Mouse (Mus musculus): ENCODE measurements around the gene Hist1h2bq.
"Not testable (repeated sequence)": the region's sequence is repeated elsewhere in the genome, so short reads cannot be mapped to it uniquely, and the experiment has no call there.

Hist1h2bq gene

GRCm38 (mm10) chr13:21795584-21795983 lies 14.4 kb downstream of the Hist1h2bq start:
- in situ Hi-C loops (cut with MboI; ENCODE audit: low pct_unique_long_range_greater_than_20kb in 1 of 2, low sequenced_read_pairs in 2 of 2, unreplicated experiment in 1 of 2): no loop called here

- in situ Hi-C loops (cut with MboI; ENCODE audit: low pct_unique_long_range_greater_than_20kb in 1 of 2, low sequenced_read_pairs in 2 of 2, unreplicated experiment in 1 of 2): no loop called here
Observed at GRCm38 (mm10) chr13:21790601-21791283, 19.3 kb downstream of the Hist1h2bq start.

DNA sequence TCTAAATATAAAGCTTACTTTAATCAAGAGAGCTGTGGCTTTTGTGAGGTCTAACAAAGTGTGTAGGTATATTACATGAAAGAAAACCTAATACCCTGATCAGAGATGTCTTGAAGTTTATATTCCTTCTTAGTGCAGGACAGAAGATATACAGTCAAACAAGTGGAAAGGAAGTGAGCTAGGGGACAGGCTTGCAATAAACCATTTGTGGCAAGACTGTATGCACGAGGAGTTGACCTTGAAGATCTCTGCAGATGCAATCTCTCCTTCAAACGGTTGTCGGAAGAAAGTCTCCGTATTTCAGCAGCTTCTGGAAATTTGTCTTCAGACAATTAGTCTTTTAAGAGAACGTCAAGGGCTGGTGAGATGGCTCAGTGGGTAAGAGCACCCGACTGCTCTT lies 20.1 kb downstream of the Hist1h2bq start:
- in situ Hi-C loops (cut with MboI; ENCODE audit: low pct_unique_long_range_greater_than_20kb in 1 of 2, low sequenced_read_pairs in 2 of 2, unreplicated experiment in 1 of 2): no loop called here

DNA sequence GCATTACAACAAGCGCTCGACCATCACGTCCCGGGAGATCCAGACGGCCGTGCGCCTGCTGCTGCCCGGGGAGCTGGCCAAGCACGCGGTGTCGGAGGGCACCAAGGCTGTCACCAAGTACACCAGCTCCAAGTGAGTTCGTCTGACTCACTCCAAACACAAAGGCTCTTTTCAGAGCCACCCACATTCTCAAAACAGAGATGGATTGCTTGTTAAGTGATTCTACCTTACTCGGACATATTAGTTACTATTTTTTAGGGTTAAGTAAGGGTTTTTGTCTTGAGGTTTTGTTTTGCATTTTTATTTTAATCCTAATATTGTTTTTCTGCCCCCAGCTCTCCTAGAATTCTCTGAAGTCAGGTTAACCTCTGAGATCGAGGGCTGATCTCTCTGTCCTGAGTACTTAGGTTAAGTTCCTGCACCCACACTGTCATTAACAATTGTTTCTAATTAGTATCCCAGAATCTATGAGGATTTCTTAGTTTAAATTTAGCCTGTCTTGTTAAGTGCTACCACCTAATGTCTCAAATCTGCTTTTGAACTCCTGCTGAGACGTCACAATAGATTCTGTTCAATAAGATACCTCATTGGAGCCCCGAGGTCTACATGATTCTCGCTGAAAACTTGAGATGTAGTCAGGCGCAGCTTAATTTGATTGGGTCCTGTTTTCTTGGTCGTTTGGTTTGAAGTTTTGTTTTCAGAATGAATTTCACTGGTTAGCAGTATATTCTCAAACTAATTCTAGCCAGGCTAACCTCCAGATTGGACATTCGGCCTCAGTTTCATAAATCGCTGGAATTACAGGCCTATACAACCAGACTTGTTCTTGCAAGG lies 22.0 kb downstream of the Hist1h2bq start:
- in situ Hi-C loops (cut with MboI; ENCODE audit: low pct_unique_long_range_greater_than_20kb in 1 of 2, low sequenced_read_pairs in 2 of 2, unreplicated experiment in 1 of 2): no loop called here

DNA sequence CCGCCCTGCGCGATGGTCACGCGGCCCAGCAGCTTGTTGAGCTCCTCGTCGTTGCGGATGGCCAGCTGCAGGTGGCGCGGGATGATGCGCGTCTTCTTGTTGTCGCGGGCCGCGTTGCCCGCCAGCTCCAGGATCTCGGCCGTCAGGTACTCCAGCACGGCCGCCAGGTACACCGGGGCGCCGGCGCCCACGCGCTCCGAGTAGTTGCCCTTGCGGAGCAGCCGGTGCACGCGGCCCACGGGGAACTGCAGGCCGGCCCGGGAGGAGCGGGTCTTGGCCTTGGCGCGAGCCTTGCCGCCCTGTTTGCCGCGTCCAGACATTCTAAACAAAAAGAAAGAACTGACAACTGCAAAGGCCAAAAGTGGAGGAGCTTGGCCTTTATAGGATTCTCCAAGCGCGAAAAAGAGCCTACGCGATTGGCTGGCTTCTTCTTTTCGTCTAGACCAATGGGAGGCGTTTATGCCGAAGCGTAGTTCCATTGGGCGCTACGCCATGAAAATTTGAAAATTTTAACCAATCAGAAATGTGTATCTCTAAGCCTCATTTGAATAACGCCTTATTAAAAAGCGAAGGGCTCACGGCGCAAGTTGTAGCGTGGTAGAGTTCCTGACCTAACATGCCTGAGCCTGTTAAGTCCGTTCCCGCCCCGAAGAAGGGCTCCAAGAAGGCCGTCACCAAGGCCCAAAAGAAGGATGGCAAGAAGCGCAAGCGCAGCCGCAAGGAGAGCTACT lies 22.9 kb downstream of the Hist1h2bq start, which contains the start of the genes Hist1h2an and Hist1h2bp:
Gene Hist1h2an, minus strand, starts transcription at position 320 of the 731 bp plus-strand sequence.
Gene Hist1h2bp, plus strand, starts transcription at position 563 of the 731 bp plus-strand sequence.
- in situ Hi-C loops (cut with MboI; ENCODE audit: low pct_unique_long_range_greater_than_20kb in 1 of 2, low sequenced_read_pairs in 2 of 2, unreplicated experiment in 1 of 2): not testable (repeated sequence)

- in situ Hi-C loops (cut with MboI; ENCODE audit: low pct_unique_long_range_greater_than_20kb in 1 of 2, low sequenced_read_pairs in 2 of 2, unreplicated experiment in 1 of 2): no loop called here
Observed at GRCm38 (mm10) chr13:21786189-21786898, 23.7 kb downstream of the Hist1h2bq start.

DNA sequence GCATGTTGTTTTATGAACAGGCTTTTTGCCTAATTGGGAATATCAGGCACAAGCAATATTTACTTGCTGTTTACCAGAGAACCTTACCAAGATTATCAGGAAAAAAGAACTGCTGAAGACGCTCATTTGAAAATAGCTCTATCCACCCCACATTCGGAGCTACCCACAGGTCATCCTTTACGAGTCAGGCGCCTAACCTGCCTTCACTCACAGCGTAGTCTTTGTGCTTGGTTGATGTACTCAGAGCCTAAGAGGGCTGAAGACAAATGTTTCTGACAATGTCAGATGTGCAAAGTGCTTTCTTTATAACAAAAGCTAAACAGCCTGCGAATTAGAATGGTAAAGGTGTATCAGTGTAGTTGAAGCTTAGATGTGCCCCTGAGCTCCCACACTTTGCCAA lies 25.7 kb downstream of the Hist1h2bq start:
- in situ Hi-C loops (cut with MboI; ENCODE audit: low pct_unique_long_range_greater_than_20kb in 1 of 2, low sequenced_read_pairs in 2 of 2, unreplicated experiment in 1 of 2): no loop called here

- in situ Hi-C loops (cut with MboI; ENCODE audit: low pct_unique_long_range_greater_than_20kb in 1 of 2, low sequenced_read_pairs in 2 of 2, unreplicated experiment in 1 of 2): no loop called here
Observed at GRCm38 (mm10) chr13:21783734-21784161, 26.2 kb downstream of the Hist1h2bq start.

- in situ Hi-C loops (cut with MboI; ENCODE audit: low pct_unique_long_range_greater_than_20kb in 1 of 2, low sequenced_read_pairs in 2 of 2, unreplicated experiment in 1 of 2): no loop called here
Observed at GRCm38 (mm10) chr13:21783255-21783617, 26.8 kb downstream of the Hist1h2bq start, which contains the start of gene Hist1h3i. TSS of gene Hist1h3i (minus strand) at chr13:21783370.

DNA sequence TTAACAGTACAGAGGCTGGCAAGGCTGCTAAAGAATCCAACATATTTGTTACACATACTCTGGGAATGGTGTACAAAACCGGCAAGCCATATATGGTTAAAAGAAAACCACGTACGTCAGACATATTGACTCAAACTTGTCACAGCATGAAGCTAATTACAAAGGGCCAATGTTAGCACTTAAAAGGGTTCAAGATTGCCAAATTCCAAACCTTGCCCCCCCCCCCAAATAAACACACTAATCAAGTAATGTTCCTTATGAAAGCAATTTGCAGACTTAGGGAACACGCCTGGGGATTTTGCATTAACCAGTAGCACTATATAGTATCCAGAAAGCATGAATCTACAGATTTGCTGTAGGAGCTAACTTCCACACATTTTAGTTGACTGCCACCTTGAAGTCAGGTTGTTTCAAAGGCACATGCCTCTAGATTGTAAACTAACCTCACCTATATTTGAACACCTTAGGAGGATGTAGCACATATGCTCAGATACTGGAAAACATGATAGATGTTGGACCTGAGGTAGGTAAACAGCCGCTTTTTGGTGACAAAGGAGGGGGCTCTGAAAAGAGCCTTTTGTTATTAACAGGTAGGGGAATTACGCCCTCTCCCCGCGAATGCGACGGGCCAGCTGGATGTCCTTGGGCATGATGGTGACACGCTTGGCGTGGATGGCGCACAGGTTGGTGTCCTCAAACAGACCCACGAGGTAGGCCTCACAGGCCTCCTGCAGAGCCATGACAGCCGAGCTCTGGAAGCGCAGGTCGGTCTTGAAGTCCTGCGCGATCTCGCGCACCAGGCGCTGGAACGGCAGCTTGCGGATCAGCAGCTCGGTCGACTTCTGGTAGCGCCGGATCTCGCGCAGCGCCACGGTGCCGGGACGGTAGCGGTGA lies 27.4 kb downstream of the Hist1h2bq start:
- in situ Hi-C loops (cut with MboI; ENCODE audit: low pct_unique_long_range_greater_than_20kb in 1 of 2, low sequenced_read_pairs in 2 of 2, unreplicated experiment in 1 of 2): not testable (repeated sequence)

- in situ Hi-C loops (cut with MboI; ENCODE audit: low pct_unique_long_range_greater_than_20kb in 1 of 2, low sequenced_read_pairs in 2 of 2, unreplicated experiment in 1 of 2): no loop called here
Observed at GRCm38 (mm10) chr13:21781639-21782038, 28.4 kb downstream of the Hist1h2bq start.

GRCm38 (mm10) chr13:21781021-21781555 lies 28.9 kb downstream of the Hist1h2bq start:
- in situ Hi-C loops (cut with MboI; ENCODE audit: low pct_unique_long_range_greater_than_20kb in 1 of 2, low sequenced_read_pairs in 2 of 2, unreplicated experiment in 1 of 2): no loop called here

DNA sequence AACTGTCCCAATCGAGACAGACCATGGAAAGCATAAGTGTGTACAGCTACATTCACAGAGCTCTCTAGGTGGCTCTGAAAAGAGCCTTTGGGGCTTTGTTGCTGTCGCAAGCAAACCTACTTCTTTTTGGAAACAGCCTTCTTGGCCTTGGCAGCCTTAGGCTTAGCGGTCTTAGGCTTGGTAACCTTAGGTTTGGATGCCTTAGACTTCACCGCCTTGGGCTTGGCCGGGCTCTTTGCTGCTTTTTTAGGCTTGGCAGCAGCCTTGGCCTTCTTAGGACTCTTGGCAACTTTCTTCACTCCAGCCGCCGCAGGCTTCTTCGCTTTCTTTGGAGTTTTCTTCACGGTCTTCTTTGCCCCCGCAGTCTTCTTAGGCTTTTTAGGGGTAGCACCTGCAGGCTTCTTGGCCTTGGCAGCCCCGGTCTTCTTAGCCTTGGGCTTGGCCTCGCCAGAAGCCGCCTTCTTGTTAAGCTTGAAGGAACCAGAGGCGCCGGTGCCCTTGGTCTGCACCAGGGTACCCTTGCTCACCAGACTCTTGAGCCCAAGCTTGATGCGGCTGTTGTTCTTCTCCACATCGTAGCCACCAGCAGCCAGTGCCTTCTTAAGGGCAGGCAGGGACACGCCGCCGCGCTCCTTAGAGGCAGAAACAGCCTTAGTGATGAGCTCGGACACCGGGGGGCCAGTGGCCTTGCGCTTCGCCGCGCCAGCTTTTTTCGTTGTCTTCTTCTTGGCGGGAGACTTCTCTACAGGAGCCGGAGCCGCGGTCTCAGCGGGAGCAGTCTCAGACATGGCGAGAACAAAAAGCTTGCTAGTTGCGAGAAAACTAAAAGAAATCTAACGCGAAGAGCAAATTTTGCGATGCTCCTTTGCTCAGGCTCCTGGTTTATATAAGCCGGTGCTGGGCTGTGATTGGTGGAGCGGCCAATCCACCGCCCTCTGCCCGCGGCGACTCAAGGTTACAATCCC lies 29.9 kb downstream of the Hist1h2bq start, which contains the start of gene Hist1h1b:
Gene Hist1h1b, minus strand, starts transcription at position 859 of the 965 bp plus-strand sequence.
- in situ Hi-C loops (cut with MboI; ENCODE audit: low pct_unique_long_range_greater_than_20kb in 1 of 2, low sequenced_read_pairs in 2 of 2, unreplicated experiment in 1 of 2): no loop called here

GRCm38 (mm10) chr13:21778814-21779766 lies 30.9 kb downstream of the Hist1h2bq start:
- in situ Hi-C loops (cut with MboI; ENCODE audit: low pct_unique_long_range_greater_than_20kb in 1 of 2, low sequenced_read_pairs in 2 of 2, unreplicated experiment in 1 of 2): no loop called here

All from mouse embryonic stem cell (cell line).